In genomic region chr9:58036961-58037360, GRCm38 (mm10) we compare ENCODE assay signal across 16 mouse cellular contexts. TPM values are rescaled to one million over a fixed set of nuclear protein-coding genes. Genes with fewer than 3 reads are reported as not detected.
DNase-seq lines count a peak whose midpoint lies in the region.
"Had no signal": no experiment of that assay in that cellular context is flagged by ENCODE, and none has a peak within 500 bp of the region (broad histone marks: within the 10 kb centered on the region; RNA-seq: fewer than 3 reads in every experiment).

No protein-coding gene starts in this region.

- peak; percentile 41 for DNase-seq in ovary, postnatal 36 days (ENCODE audit: low spot score)
- no peak for DNase-seq in ovary, postnatal 10 days (ENCODE audit: low spot score)
- DNase-seq in adrenal gland, adult (ENCODE audit: inconsistent age in 2 of 2, low spot score in 1 of 2): peak; percentile 94 to 96
- DNase-seq in adrenal gland, postnatal 14 days: peak; percentile 86
- DNase-seq in testis, postnatal 14 days (ENCODE audit: low spot score): no peak
- DNase-seq in spleen, postnatal 36 days (ENCODE audit: low spot score in 2 of 2): no peak
- no peak for DNase-seq in thymus, postnatal 0 days (ENCODE audit: low spot score)
- DNase-seq: cerebellum, adult 11 months; cerebellum, adult 8-10 months; cerebellum, postnatal 25 days; heart, adult 18-20 months; heart, postnatal 10 days; kidney, adult 18-20 months had no signal

RNA-seq across cellular contexts. Expression of gene Stra6, which starts 26.6 kb away (rescaled TPM):
- total RNA-seq in adrenal gland, postnatal 14 days (2021): 0.96 and 1.3 TPM in 2 replicates
- 0.94 and 1.1 TPM in 2 replicates for polyA plus RNA-seq in thymus, postnatal 0 days (2015; fragmentation: Nextera tagmentation; extraction: Ambion mirVana)
- total RNA-seq: hematopoietic stem cell, adult 5-6 weeks; MEL had no signal

RNA-seq across cellular contexts. Expression of gene Cyp11a1, which starts 30.8 kb away (rescaled TPM):
- 2,863 and 3,093 TPM in 2 replicates for total RNA-seq in adrenal gland, postnatal 14 days (2021)
- 2.2 and 2.7 TPM in 2 replicates for polyA plus RNA-seq in thymus, postnatal 0 days (2015; fragmentation: Nextera tagmentation; extraction: Ambion mirVana)
- total RNA-seq: heart, adult 18-20 months; MEL had no signal
- polyA plus RNA-seq: activated CD4-positive, CD25-positive, alpha-beta regulatory T cell, adult 4 months had no signal

Comparison
In these comparisons a context has a peak if more than half of its experiments do, and no peak if none do; other contexts are left out.
1. DNase-seq: peak in ovary, postnatal 36 days (single experiment), adrenal gland, adult (2 of 2) and adrenal gland, postnatal 14 days (single experiment); none in ovary, postnatal 10 days (single experiment), testis, postnatal 14 days (single experiment), spleen, postnatal 36 days (0 of 2) and thymus, postnatal 0 days (single experiment).